Mouse (Mus musculus): Measurements from ENCODE around the gene Tbcb. TPM values are rescaled to one million over a fixed set of nuclear protein-coding genes. Genes with fewer than 3 reads are reported as not detected.
"Not testable (repeated sequence)": the region's sequence is repeated elsewhere in the genome, so short reads cannot be mapped to it uniquely, and the experiment has no call there.

Gene Tbcb
- polyA plus RNA-seq, 1 experiment from 2014 or later, result 362 TPM

GRCm38 (mm10) chr7:30251956-30252954 is 20.2 kb upstream of the Tbcb start:
- Histone ChIP-seq H3K27ac (no peak overlapping the region), H3K9ac (replicated peaks) (no peak overlapping the region), H3K27me3 (no peaks in the 10 kb centered on the region), H3K36me3 (peaks cover 20% of the 10 kb centered on the region), H3K4me1 (replicated peaks) (no peaks in the 10 kb centered on the region), H3K4me2 (replicated peaks) (no peak overlapping the region), H3K4me3 (replicated peaks) (no peak overlapping the region), H3K9me3 (no peaks in the 10 kb centered on the region)
- no peak for ATAC-seq
- WGBS, result 90% methylated on average over 12 of the region's 12 CpGs

- not testable (repeated sequence) for H3K9ac ChIP-seq (replicated peaks); H3K27ac ChIP-seq; H3K27me3 ChIP-seq; H3K4me3 ChIP-seq (replicated peaks); ATAC-seq; H3K4me2 ChIP-seq (replicated peaks); H3K9me3 ChIP-seq
- Histone ChIP-seq H3K36me3 (peaks cover 46% of the 10 kb centered on the region), H3K4me1 (replicated peaks) (peaks cover 15% of the 10 kb centered on the region)
- WGBS, result 81% methylated on average over 3 of the region's 3 CpGs
Measured at GRCm38 (mm10) chr7:30237374-30237773, 5.3 kb upstream of the Tbcb start.

DNA sequence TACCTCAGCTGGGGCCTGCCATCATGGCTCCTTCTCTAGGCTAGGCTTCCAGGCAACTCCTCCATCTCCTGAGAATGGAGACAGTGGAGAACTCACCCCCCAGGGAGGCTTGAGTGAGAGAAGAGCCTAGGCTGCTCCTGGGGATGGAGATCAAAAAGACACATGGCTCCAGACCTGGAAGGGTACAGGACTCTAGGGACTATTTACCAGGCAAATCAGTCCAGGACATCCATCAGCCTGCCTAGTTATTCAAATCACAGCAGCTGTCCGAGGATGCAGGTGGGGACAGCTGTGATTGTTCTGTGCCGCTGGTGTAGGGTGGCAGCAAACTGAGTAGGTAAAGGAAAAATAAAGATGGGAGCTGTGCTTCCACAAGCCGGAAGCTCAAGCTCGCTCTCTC is 3.6 kb upstream of the Tbcb start, which contains the start of gene Ovol3:
TSS of gene Ovol3 (minus strand) at position 101 of the 400 bp plus-strand sequence.
- 86% methylated on average over 4 of the region's 4 CpGs for WGBS
- Histone ChIP-seq H3K27ac (no peak within 1 kb of the TSS), H3K27me3 (no peaks in the 10 kb centered on the region), H3K4me1 (replicated peaks) (peaks cover 20% of the 10 kb centered on the region), H3K9ac (replicated peaks) (peak within 1 kb of the TSS; percentile 41; the same call in 1 of the 2 replicates), H3K4me3 (replicated peaks) (no peak within 1 kb of the TSS), H3K4me2 (replicated peaks) (no peak within 1 kb of the TSS), H3K9me3 (no peaks in the 10 kb centered on the region), H3K36me3 (peaks cover 37% of the 10 kb centered on the region)
- no peak for ATAC-seq

DNA sequence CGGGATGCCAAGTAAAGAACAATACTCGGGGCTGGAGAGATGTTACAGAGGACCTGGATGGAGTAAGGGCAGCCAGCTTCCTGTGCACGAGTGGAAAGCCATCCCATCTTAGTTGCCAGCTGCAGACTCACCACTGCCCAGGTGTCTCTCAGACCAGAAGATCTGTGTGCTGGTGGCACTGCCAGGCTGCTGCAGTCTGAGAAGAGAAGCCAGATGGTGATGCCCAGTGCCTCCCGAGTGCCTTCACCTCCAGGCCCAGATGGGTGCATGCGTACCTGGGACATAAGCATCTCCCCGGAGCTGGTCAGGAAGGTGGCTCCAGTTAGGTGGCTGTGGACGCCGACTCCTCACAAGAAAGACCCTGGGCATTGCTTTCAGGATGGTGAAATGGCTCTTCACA is 3.0 kb upstream of the Tbcb start:
- Histone ChIP-seq H3K27ac (no peak overlapping the region), H3K4me1 (replicated peaks) (peaks cover 23% of the 10 kb centered on the region), H3K4me3 (replicated peaks) (no peak overlapping the region), H3K27me3 (no peaks in the 10 kb centered on the region), H3K9ac (replicated peaks) (no peak overlapping the region), H3K4me2 (replicated peaks) (no peak overlapping the region), H3K9me3 (no peaks in the 10 kb centered on the region), H3K36me3 (peaks cover 33% of the 10 kb centered on the region)
- ATAC-seq, result no peak
- WGBS, result 89% methylated on average over 8 of the region's 8 CpGs

- 94% methylated on average over 15 of the region's 15 CpGs for WGBS
- no peak overlapping the region for H3K4me2 ChIP-seq (replicated peaks)
- peaks cover 34% of the 10 kb centered on the region for H3K36me3 ChIP-seq
- H3K9me3 ChIP-seq, result no peaks in the 10 kb centered on the region
- H3K4me3 ChIP-seq (replicated peaks), result no peak overlapping the region
- no peak for ATAC-seq
- peaks cover 27% of the 10 kb centered on the region for H3K4me1 ChIP-seq (replicated peaks)
- H3K9ac ChIP-seq (replicated peaks), result no peak overlapping the region
- no peaks in the 10 kb centered on the region for H3K27me3 ChIP-seq
- no peak overlapping the region for H3K27ac ChIP-seq
Measured at GRCm38 (mm10) chr7:30234276-30234858, 2.3 kb upstream of the Tbcb start.

DNA sequence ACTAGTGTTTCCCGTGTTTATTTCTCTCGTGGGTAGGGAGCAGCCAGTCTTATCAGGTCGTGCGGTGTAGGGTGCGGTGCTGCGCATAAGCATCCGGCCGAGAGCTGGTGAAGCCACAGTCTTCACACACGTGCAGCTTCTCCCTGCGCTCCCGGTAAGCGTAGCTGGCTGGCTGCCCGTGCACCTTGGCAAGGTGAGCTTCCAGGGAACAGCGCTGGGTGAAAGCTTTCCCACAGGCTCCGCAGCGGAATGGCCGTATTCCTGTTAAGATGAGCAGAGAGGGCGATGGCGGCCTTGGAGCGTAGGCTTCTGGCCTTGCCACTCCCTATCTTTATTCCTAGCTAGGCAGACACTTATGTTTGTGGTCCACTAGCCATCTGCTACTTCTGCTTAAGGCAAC is 1.3 kb upstream of the Tbcb start:
- Histone ChIP-seq H3K4me3 (replicated peaks) (peak overlapping the region; percentile 70), H3K9ac (replicated peaks) (0 out of 2 replicates have a peak overlapping the region, but pooled peaks have one; percentile 19)
- WGBS, result 89% methylated on average over 20 of the region's 20 CpGs

DNA sequence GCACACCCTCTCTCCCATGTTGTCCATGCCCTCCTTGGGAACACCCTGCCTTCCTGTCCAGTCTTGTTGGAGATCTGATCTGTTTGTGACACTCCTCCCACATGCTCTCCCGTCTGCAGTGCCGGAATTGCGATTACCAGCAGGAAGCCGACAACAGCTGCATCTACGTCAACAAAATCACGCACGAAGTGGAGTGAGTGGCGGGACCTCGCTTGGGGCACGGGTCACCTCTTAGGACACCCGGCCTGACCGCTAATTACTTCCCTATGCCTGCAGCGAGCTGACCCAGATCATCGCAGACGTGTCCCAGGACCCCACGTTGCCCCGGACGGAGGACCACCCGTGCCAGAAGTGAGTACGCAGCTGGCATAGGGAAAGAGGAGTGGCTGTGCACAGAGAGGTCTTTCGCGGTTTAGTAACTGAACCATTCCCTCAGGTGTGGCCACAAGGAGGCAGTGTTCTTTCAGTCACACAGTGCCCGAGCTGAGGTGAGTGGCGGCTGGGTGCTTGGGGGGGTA is 618 bp upstream of the Tbcb start:
- WGBS, result 6% methylated on average over 24 of the region's 24 CpGs
- Histone ChIP-seq H3K4me1 (replicated peaks) (peaks cover 27% of the 10 kb centered on the region), H3K4me2 (replicated peaks) (peak overlapping the region; percentile 77), H3K36me3 (peaks cover 46% of the 10 kb centered on the region), H3K4me3 (replicated peaks) (peak overlapping the region; percentile 70), H3K27me3 (no peaks in the 10 kb centered on the region), H3K27ac (peak overlapping the region; percentile 96), H3K9me3 (no peaks in the 10 kb centered on the region), H3K9ac (replicated peaks) (peak overlapping the region; percentile 78)
- peak; percentile 38 for ATAC-seq

More for the DNA sequence above, 1.3 kb upstream of the Tbcb start:
- no peak overlapping the region for H3K27ac ChIP-seq
- no peak for ATAC-seq
- peak overlapping the region; percentile 77 for H3K4me2 ChIP-seq (replicated peaks)
- H3K4me1 ChIP-seq (replicated peaks), result peaks cover 27% of the 10 kb centered on the region
- H3K27me3 ChIP-seq, result no peaks in the 10 kb centered on the region
- H3K36me3 ChIP-seq, result peaks cover 40% of the 10 kb centered on the region
- H3K9me3 ChIP-seq, result no peaks in the 10 kb centered on the region

DNA sequence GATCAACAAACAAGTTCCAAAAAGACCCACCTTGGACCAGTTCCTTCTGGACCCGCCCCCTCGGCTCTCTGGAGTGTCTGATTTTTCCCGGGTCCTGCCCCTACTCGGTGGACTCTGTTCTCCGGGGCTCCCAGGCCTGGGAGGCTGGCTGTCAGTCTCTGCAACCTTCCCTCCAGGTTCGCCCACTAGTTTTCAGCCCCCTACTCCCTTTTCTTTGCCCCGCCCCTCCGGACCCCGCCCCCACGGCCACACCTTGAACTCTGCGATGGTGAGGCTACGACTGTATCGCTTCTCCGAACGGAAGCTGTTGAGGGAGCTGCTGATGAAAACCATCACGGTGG is 774 bp downstream of the Tbcb start:
- peak overlapping the region; percentile 70 for H3K4me3 ChIP-seq (replicated peaks)
- H3K36me3 ChIP-seq, result peaks cover 59% of the 10 kb centered on the region
- peak; percentile 49 for ATAC-seq
- H3K27ac ChIP-seq, result peak overlapping the region; percentile 96
- no peaks in the 10 kb centered on the region for H3K27me3 ChIP-seq
- 0% methylated on average over 16 of the region's 16 CpGs for WGBS
- no peaks in the 10 kb centered on the region for H3K9me3 ChIP-seq
- H3K4me2 ChIP-seq (replicated peaks), result peak overlapping the region; percentile 77
- peaks cover 27% of the 10 kb centered on the region for H3K4me1 ChIP-seq (replicated peaks)
- peak overlapping the region; percentile 73 for H3K9ac ChIP-seq (replicated peaks)

DNA sequence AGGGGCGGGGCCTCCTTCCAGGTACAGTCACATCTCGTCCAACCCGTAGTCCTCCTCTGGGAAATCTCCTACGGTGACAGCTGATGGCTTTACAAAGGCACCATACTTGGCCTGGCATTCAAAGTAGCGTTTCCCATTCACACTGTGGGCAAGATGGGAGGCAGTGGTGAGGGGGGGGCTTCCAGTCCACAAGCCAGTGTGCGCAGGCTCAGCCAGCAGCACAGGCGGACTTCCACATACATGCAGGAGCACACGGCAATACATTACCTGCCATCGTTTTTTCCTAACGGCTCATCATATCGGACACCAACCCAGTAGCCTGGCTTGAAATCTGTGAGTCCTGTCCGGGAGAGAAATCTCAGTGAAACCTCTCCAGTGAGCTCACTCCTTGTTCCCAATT is 7.9 kb downstream of the Tbcb start:
- no peak overlapping the region for H3K9ac ChIP-seq (replicated peaks)
- no peaks in the 10 kb centered on the region for H3K27me3 ChIP-seq
- peaks cover 64% of the 10 kb centered on the region for H3K36me3 ChIP-seq
- no peak overlapping the region for H3K4me3 ChIP-seq (replicated peaks)
- no peak overlapping the region for H3K27ac ChIP-seq
- H3K4me2 ChIP-seq (replicated peaks), result no peak overlapping the region
- WGBS, result 93% methylated on average over 12 of the region's 12 CpGs
- ATAC-seq, result no peak
- peaks cover 9% of the 10 kb centered on the region for H3K4me1 ChIP-seq (replicated peaks)
- no peaks in the 10 kb centered on the region for H3K9me3 ChIP-seq

GRCm38 (mm10) chr7:30222205-30222604 is 9.9 kb downstream of the Tbcb start:
- WGBS, result 97% methylated on average over 5 of the region's 5 CpGs
- H3K4me3 ChIP-seq (replicated peaks), result no peak overlapping the region
- H3K4me2 ChIP-seq (replicated peaks), result no peak overlapping the region
- no peak overlapping the region for H3K27ac ChIP-seq
- H3K9ac ChIP-seq (replicated peaks), result no peak overlapping the region
- no peaks in the 10 kb centered on the region for H3K9me3 ChIP-seq
- no peak for ATAC-seq
- H3K27me3 ChIP-seq, result no peaks in the 10 kb centered on the region
- peaks cover 48% of the 10 kb centered on the region for H3K36me3 ChIP-seq
- peaks cover 13% of the 10 kb centered on the region for H3K4me1 ChIP-seq (replicated peaks)

GRCm38 (mm10) chr7:30221433-30221832 is 10.6 kb downstream of the Tbcb start:
- Histone ChIP-seq H3K9ac (replicated peaks) (no peak overlapping the region), H3K4me2 (replicated peaks) (no peak overlapping the region), H3K4me1 (replicated peaks) (peaks cover 13% of the 10 kb centered on the region), H3K36me3 (peaks cover 41% of the 10 kb centered on the region), H3K4me3 (replicated peaks) (no peak overlapping the region), H3K27me3 (no peaks in the 10 kb centered on the region), H3K27ac (no peak overlapping the region), H3K9me3 (no peaks in the 10 kb centered on the region)
- no peak for ATAC-seq
- 89% methylated on average over 3 of the region's 3 CpGs for WGBS

DNA sequence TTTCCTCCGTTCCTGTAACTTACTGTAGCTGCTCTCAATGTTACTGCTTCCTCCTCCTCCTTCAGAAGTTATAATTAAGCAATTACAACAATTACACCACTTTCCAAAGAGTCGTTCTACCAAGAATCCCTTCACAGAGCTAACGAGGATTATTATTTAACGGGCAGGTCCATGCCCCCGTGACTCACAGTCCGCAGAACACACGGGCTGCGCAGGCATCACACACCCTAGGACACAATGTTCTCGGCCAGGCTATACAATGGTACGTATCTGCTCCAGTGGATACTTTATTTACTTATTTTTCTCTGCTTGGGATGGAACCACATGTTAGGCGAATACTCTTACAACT is 12.1 kb downstream of the Tbcb start:
- no peak for ATAC-seq
- Histone ChIP-seq H3K9ac (replicated peaks) (peak overlapping the region; percentile 68), H3K4me1 (replicated peaks) (peaks cover 13% of the 10 kb centered on the region), H3K27me3 (no peaks in the 10 kb centered on the region), H3K36me3 (peaks cover 26% of the 10 kb centered on the region), H3K4me3 (replicated peaks) (peak overlapping the region; percentile 44), H3K9me3 (no peaks in the 10 kb centered on the region), H3K27ac (no peak overlapping the region), H3K4me2 (replicated peaks) (peak overlapping the region; percentile 75)
- 21% methylated on average over 11 of the region's 11 CpGs for WGBS
